Mouse (Mus musculus) lung, postnatal 0 days (tissue): ENCODE measurements at regions not wholly inside any gene's neighbourhood (a gene's known extent, or its start where the extent isn't known, plus 50 kb on each side); places are given as distances from the start of the nearest gene placed in this dataset.

Experiments
- ATAC-seq: fragments of 200-750 bp; cut with Nextera tagmentation; 2 replicates; pipeline ENCODE4 v1.8.0; 2017; ENCODE audit warnings: moderate library complexity
- DNase-seq: peaks from one replicate; pipeline ENCODE4 v3.0.0-alpha.2; 2016; ENCODE audit warnings: low spot score
- H3K27ac ChIP-seq: fragments of 300-500 bp; sonication (generic); 2 replicates; pipeline ENCODE4 v1.5.1; 2014; ENCODE audit warnings: antibody characterized with exemption, mild to moderate bottlenecking, low read length, mixed read lengths
- H3K27me3 ChIP-seq: fragments of 300-500 bp; sonication (generic); replicated peaks from 2 replicates; pipeline ENCODE4 v1.6.1; 2014; ENCODE audit warnings: low read length, mixed read lengths; ENCODE audit not compliant: insufficient read depth
- H3K36me3 ChIP-seq: fragments of 300-500 bp; sonication (generic); 2 replicates; pipeline ENCODE4 v1.6.1; 2014; ENCODE audit warnings: low read length, mixed read lengths; ENCODE audit not compliant: insufficient read depth
- H3K4me1 ChIP-seq: fragments of 300-500 bp; sonication (generic); 2 replicates; pipeline ENCODE4 v1.6.1; 2014; ENCODE audit warnings: antibody characterized with exemption, low read depth, low read length, mixed read lengths; ENCODE audit not compliant: insufficient read depth
- H3K4me2 ChIP-seq: fragments of 300-500 bp; sonication (generic); replicated peaks from 2 replicates; pipeline ENCODE4 v1.6.1; 2014; ENCODE audit warnings: low read depth, mild to moderate bottlenecking, low read length, moderate library complexity, mixed read lengths
- H3K4me3 ChIP-seq: fragments of 300-500 bp; sonication (generic); 2 replicates; pipeline ENCODE4 v1.5.1; 2014; ENCODE audit warnings: low read depth, low read length
- H3K9ac ChIP-seq: fragments of 300-500 bp; sonication (generic); replicated peaks from 2 replicates; pipeline ENCODE4 v1.6.1; 2014; ENCODE audit warnings: low read depth, mild to moderate bottlenecking
- H3K9me3 ChIP-seq: fragments of 300-500 bp; sonication (generic); 2 replicates; pipeline ENCODE4 v1.6.1; 2016; ENCODE audit warnings: low read length, mixed read lengths
- CTCF ChIP-seq: IDR thresholded peaks from 2 replicates; pipeline ENCODE4 v1.5.1; 2016; ENCODE audit warnings: antibody characterized with exemption, mild to moderate bottlenecking
- EP300 ChIP-seq: IDR thresholded peaks from 2 replicates; pipeline ENCODE4 v1.6.1; 2016; ENCODE audit warnings: antibody characterized with exemption, mild to moderate bottlenecking, control low read depth
- WGBS: fragments of 180-500 bp; shearing (Covaris S2); extraction: QIAGEN DNeasy Blood & Tissue Kit; methylation state at CpG from one replicate; pipeline ENCODE4 v1.1.7; 2014; 5-methylcytosine and 5-hydroxymethylcytosine counted together

DNA sequence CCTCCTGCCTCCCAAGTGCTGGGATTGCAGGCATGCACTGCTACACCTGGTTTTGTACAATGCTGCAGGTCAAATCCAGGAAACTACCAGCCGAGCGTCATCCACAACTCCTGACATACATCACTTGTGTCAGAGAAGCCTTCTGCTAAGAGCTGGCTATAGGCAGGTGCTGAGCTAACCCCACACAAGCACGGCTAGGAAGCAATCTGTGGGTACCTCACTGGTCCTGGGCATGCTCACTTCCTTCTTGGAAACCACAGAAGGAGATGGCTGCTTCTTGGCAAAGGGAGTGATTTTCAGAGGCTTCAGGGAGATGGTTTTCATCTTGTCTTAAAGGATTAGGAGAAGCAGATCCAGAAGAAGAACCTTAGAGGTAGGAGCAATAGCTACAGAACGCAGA lies 111.3 kb downstream of the Zfp706 start:
- Histone ChIP-seq H3K9ac (no peak overlapping the region), H3K36me3 (no peaks in the 10 kb centered on the region), H3K27me3 (no peaks in the 10 kb centered on the region), H3K4me1 (peaks cover 6% of the 10 kb centered on the region), H3K4me2 (no peak overlapping the region), H3K9me3 (no peaks in the 10 kb centered on the region), H3K27ac (no peak overlapping the region), H3K4me3 (no peak overlapping the region)
- DNase-seq (no peak), ATAC-seq (no peak)
- TF ChIP-seq EP300 (no peak), CTCF (no peak)
- WGBS = 77% methylated on average over 4 of the region's 4 CpGs

DNA sequence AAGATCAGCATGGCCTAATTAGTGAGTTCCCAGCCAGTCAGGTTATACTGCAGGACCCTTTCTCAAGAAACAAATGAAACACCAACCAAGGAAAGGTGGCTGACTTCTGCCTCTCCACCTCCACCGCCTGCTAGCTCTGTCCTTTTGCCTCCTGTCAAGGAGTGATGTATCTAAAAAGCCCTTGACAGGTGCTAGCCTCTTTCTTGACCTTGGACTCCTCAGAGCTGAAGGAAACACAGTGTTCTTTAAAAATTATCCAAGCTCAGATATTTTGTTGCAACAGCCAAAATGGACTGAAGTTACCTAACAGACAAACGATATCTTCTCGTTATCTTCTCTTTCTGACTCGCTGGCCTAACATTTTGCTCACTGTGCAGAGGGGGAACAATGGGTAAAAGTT lies 112.5 kb downstream of the Zfp706 start:
- Histone ChIP-seq H3K36me3 (no peaks in the 10 kb centered on the region), H3K27me3 (no peaks in the 10 kb centered on the region), H3K27ac (no peak overlapping the region), H3K4me1 (peaks cover 3% of the 10 kb centered on the region; the same call in 1 of the 2 replicates), H3K4me2 (no peak overlapping the region), H3K9ac (no peak overlapping the region), H3K4me3 (no peak overlapping the region), H3K9me3 (no peaks in the 10 kb centered on the region)
- no peak for TF ChIP-seq CTCF
- no peak for TF ChIP-seq EP300
- WGBS = 88% methylated on average over 4 of the region's 4 CpGs
- no peak for DNase-seq
- no peak for ATAC-seq

DNA sequence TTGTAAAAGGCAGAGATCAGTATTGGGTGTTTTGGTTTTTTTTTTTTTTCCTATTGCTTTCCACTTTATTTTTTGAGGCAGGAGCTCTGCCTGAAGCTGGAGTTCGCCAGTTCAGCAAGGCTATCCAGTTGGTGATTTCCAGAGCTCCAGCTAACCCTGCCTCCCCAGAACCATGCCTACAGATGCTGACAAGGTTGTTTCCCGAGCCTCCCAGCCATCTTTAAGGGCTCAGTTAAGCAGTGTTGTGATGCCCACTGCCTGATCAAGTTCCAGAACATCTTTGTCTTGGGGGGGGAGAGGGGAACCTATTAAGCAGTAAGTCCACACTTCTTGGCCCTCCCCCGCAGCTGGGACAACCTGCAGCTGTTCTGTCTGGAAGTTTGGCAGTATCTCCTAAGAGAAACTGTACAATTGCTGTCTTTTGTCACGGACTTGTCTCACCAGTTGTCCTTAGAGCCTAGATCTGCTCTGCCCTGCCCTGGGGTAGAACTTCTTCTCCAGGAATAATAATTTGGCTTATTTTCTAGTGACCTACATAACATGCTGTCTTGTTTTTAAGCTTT lies 114.1 kb downstream of the Zfp706 start:
- TF ChIP-seq EP300 (no peak), CTCF (no peak)
- Histone ChIP-seq H3K9me3 (no peaks in the 10 kb centered on the region), H3K27me3 (no peaks in the 10 kb centered on the region), H3K27ac (no peak overlapping the region), H3K4me2 (no peak overlapping the region), H3K36me3 (no peaks in the 10 kb centered on the region), H3K4me1 (peaks cover 3% of the 10 kb centered on the region; the same call in 1 of the 2 replicates), H3K9ac (no peak overlapping the region), H3K4me3 (no peak overlapping the region)
- DNase-seq = no peak
- WGBS = 65% methylated on average over 4 of the region's 4 CpGs
- ATAC-seq = no peak

DNA sequence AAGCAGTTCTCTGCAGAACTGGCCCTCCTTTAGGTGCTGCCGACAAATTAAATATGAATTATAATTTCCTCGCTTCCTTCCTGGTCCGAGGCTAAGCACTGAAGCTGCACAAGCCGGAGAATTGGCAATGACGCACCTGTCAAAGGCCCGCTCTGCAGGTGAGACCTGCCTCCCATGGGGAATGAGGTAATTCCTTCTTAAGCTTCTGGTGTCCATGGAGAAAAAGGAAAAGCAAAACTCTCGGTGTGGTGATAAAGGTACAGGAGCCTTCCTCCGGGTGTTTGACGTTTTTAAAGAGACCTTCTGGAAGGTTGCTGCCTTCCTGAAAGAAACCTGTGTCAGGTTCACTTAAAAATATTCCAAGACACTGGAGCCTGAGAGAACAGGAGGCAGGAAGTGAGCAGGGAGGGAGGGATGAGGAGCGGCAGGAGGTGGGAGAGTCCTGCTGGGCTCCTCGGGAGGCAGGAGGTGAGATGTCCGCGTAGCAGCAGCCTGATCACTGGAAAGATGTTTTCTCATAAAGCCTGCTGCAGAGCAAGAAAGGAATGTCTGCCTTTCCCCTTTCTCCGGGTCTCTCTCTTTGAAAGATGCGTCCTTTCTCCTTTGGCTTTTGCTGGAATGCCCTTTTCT lies 114.9 kb downstream of the Zfp706 start:
- Histone ChIP-seq H3K9me3 (no peaks in the 10 kb centered on the region), H3K36me3 (no peaks in the 10 kb centered on the region), H3K27ac (no peak overlapping the region), H3K27me3 (no peaks in the 10 kb centered on the region), H3K9ac (no peak overlapping the region), H3K4me1 (peaks cover 3% of the 10 kb centered on the region; the same call in 1 of the 2 replicates), H3K4me3 (no peak overlapping the region), H3K4me2 (peak overlapping the region; percentile 27; the same call in 1 of the 2 replicates)
- peak; percentile 52; the same call in 1 of the 2 replicates for ATAC-seq
- TF ChIP-seq CTCF = no peak
- DNase-seq = peak; percentile 59
- WGBS = 14% methylated on average over 15 of the region's 15 CpGs

DNA sequence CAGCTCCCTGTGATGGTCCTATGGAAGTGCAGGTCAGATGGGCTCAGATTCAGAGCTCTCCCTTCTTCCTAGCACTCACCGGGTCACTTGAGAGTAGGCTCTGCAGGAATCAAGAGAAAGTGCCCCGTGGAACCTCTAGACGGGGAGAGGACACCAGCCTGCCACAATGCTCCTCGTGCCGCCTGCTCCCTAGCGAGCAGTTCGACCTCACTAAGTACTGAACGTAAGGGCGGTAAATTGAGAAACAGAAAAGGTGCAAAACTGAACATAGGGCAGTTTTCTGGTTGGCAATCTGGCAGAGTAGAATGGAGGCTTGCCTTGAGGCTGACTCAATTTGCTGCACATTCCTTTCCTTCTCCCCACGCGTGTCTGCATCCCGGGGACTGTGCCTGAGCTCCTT lies 115.7 kb downstream of the Zfp706 start:
- no peak for ATAC-seq
- TF ChIP-seq CTCF (no peak), EP300 (no peak)
- DNase-seq = no peak
- Histone ChIP-seq H3K27me3 (no peaks in the 10 kb centered on the region), H3K4me2 (no peak overlapping the region), H3K4me3 (no peak overlapping the region), H3K36me3 (no peaks in the 10 kb centered on the region), H3K9me3 (no peaks in the 10 kb centered on the region), H3K9ac (no peak overlapping the region), H3K27ac (no peak overlapping the region), H3K4me1 (peaks cover 3% of the 10 kb centered on the region; the same call in 1 of the 2 replicates)
- 39% methylated on average over 12 of the region's 12 CpGs for WGBS

DNA sequence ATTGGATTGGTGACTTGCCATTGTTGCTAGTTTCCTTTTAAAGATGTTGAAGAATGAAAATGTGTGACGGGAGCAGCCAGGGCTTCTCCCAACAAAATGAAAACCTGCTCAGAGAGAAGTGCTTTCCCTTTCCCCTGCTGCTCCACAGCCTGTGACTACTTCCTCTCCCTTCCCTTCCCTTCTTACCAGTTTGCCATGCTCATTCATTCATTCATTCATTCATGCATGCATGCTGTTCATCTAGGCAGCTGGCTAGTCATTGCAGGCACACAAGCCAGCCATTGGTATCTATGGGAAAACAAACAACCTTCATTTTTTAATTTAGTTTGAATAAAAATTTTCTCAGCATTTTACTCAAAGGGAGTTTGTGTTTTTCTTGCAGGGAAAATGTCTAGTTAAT lies 116.3 kb downstream of the Zfp706 start:
- peaks cover 3% of the 10 kb centered on the region; the same call in 1 of the 2 replicates for H3K4me1 ChIP-seq
- no peak overlapping the region for H3K4me2 ChIP-seq
- 70% methylated on average over 1 of the region's 1 CpGs for WGBS
- H3K9ac ChIP-seq = no peak overlapping the region
- H3K27ac ChIP-seq = no peak overlapping the region
- no peak for ATAC-seq
- H3K4me3 ChIP-seq = no peak overlapping the region
- no peaks in the 10 kb centered on the region for H3K9me3 ChIP-seq
- H3K27me3 ChIP-seq = no peaks in the 10 kb centered on the region
- no peaks in the 10 kb centered on the region for H3K36me3 ChIP-seq
- DNase-seq = no peak
- TF ChIP-seq CTCF = no peak
- TF ChIP-seq EP300 = no peak
